Mouse (Mus musculus): ENCODE data around the gene Zfhx2. TPM values are rescaled to one million over a fixed set of nuclear protein-coding genes. Genes with fewer than 3 reads are reported as not detected.

Gene Zfhx2
- total RNA-seq, 2 experiments from 2014 or later: 2.9 to 4.0 TPM

DNA sequence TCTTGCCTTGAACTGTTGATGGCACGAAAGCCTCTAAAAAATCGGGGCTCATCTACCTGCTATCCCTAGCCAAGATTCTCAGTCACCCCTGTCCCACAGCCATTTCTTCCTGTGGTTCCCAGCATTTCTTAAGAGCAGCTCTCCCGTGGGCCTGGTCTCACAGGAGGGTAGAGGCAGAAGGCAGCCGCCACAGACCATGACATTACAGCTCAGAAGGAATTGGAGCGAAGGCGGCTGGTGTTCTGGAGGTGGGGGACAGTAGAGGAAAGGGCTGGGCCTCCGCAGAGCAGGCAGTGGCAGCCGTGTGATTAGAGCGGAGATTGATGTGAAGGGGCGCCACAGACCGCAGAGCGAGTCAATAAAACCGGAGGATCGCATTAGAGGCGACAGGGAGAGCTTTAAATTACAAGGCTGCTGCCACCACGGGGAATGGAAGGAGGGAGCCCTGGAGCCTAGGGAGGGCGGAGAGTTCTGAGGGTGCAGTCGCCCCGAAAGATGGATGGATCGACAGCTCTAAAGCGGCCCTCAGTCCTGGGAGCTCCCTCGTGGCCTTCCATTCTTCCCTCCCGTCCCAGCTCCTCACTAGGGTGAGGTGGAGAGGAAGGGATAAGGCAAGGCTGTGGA, 13.6 kb downstream of the Zfhx2 start:
- no peak for DNase-seq (ENCODE audit: low spot score in 2 of 2)

- DNase-seq (ENCODE audit: low spot score in 2 of 2): no peak
Measured at GRCm38 (mm10) chr14:55077481-55078365, 14.4 kb downstream of the Zfhx2 start.

DNA sequence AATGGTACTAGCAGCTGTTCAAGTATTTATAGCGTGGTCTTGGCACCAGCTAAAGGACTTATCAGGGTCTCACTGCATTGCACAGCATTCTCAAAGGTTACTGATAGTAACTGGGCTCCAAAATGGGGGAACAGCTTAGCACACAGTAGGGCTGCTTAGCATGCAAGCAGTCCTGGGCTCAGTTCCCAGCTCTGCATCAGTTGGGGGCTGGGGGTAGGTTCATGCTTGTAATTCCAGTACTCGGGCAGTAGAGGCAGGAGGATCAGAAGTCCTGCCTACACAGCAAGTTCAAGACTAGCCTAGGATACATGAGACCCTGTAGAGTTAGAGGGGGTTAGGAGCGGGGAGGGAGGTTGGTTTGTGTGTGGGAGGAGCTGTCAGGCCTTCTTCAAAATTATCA, 15.2 kb downstream of the Zfhx2 start:
- no peak for DNase-seq (ENCODE audit: low spot score in 2 of 2)

DNA sequence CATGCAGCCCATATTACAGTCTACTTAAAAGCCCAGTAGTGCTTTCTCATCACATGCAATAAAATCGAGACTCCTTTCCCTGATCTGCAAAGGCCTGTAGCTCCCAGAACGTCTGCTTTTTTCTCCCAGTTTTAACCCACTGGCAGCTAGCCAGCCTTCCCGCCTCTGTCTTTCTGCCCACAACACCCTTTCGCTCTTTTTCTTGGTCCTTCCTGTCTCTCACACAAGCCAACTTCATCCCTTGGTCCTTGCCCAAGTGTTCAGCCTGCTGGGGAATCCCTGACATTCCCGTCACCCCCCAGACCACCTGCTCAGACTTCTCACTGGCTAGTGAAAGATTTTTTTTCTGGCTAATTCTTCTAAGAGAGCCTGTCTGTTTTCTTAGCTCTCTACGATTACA, 15.9 kb downstream of the Zfhx2 start:
- DNase-seq (ENCODE audit: low spot score in 2 of 2): peak in 1 of 2 experiments; percentile 67

- no peak for DNase-seq (ENCODE audit: low spot score in 2 of 2)
Measured at GRCm38 (mm10) chr14:55074416-55074815, 17.7 kb downstream of the Zfhx2 start.

DNA sequence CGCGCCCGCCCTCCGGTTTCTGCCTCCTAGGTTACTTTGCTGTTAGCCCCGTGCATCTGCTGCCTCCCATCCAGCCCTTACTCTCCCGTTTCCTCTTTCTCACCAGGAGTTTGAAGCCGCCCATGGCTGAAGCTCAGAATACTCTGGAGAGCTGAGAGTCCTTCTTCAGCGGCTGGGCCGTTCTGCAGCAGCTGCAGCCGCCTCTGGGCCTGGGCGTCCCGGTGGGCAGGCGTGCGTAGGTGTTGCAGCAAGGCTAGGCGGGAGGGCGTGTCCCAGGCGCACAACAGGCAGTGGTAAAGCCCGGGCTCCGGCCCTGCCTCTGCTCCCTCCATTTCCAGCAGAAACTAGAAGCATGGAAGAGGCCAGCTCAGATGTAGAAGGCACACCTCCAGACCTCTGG, 20.4 kb downstream of the Zfhx2 start:
- DNase-seq (ENCODE audit: low spot score in 2 of 2): no peak

DNA sequence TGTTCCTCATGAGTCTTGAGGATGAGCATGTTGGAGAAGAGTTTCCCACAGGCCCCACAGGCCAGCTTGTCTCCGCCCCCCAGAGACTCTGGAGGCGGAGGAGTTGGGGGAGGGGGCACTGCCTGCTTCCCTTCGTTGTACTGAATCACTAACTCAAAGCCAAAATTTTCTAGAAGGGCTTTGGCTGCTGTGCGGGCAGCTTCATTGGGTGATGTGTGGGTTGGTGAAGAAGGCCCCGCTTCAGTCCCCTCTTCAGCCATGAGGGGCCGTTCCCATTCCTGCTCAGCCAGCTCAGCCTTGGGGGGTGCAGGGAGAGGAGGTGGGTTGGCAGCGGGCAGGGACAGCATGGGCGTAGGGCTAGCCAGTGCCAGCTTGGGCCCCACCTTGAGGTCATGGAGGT, 26.1 kb downstream of the Zfhx2 start:
- no peak for DNase-seq (ENCODE audit: low spot score in 2 of 2)

DNA sequence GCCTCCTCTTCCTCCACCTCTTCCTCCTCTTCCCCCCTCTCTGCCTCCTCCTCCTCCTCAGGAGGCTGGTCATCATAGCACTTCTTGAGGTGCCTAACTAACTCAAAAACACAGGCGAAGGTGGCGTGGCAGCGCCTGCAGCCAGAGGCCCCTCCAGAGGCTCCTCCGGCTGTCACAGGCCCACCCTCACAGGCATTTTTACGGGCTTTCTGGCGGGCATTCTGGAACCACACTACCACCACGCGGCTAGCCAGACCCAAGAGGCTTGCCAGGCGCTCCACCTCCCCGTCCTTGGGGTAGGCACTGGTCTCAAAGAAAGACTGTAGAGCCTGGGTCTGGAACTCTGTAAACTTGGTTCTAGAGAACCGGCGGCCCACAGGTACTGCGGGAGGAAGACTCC, 26.7 kb downstream of the Zfhx2 start:
- no peak for DNase-seq (ENCODE audit: low spot score in 2 of 2)

GRCm38 (mm10) chr14:55064481-55065370, 27.4 kb downstream of the Zfhx2 start:
- no peak for DNase-seq (ENCODE audit: low spot score in 2 of 2)

DNA sequence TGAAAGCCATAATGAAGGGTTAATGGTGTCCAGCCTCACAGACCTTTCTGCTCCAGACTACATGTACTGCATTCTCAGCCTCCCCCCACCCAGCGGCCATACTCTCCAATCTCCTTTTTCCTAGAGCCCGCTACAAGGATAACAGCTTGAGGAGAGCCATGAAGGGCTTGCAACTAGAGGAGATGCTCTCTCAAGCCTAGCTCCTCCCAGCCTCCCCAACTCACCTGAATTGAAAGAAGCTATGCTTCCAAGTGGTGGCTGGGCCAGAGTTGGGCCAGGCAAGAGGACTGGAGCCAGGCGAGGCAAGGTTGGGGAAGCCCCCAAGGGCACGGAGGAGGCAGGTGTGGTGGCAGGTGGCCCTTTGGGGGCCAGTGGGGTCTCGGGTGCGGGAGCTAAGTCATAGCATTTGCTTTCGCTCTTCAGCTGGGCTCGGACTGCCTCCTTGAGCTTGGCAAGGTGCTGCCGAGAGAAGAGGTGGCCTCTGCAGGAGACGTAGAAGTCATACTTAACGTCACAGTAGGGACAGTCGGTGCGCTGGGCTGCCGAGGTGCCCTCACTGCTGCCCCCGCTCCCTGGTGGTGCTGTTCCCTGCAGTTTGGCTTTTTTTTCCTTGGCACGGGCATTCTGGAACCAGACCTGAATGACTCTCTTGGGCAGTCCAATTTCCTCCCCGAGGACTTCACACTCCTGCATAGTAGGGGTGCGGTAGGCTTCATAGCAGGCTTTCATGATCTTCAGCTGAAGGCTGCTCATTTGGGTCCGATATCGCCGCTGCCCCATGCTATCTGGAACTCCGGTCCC, 28.3 kb downstream of the Zfhx2 start:
- no peak for DNase-seq (ENCODE audit: low spot score in 2 of 2)

- DNase-seq (ENCODE audit: low spot score in 2 of 2): no peak
Measured at GRCm38 (mm10) chr14:55063117-55063516, 29.0 kb downstream of the Zfhx2 start.

DNA sequence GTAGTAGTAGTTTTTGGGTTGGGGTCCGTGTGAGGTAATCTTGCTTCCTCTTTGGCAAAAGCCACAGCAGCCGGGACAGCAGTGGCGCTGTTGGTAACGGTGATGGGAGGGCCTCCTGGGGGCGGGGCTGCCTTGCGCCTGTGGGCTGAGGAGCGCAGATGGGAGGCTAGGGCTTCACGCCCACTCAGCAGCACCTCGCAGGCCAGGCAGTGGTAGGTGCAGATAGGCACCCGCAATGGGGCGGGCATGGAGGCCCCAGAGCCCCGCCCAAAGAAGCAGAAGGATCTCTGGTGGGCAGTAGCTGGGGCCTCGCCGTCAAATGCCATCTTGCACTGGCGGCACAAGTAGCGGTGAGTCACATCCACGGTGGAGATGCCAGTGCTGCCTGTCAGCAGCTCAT, 29.5 kb downstream of the Zfhx2 start:
- peak in 1 of 2 experiments; percentile 31 for DNase-seq (ENCODE audit: low spot score in 2 of 2)

DNA sequence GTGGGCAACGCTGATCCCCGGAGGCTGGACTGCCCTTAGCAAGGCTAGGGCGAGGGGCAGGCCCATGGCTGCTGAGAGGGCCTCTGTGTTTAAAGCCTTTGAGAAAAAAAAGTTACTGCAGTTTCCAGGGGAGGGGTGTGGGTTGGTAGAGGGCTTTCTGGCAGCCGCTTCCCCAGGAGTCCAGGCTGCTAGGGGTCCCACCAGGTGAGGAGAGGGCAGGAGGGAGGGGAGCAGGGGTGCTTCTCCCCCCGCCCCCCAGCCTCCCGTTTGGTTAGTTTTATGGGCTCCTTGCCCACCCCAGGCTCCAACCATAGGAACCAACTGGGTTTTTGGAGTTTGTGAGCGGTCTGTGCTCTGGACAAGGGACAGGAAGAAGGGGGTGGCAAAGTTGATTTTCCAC, 30.3 kb downstream of the Zfhx2 start:
- no peak for DNase-seq (ENCODE audit: low spot score in 2 of 2)

GRCm38 (mm10) chr14:55059931-55060330, 32.2 kb downstream of the Zfhx2 start:
- no peak for DNase-seq (ENCODE audit: low spot score in 2 of 2)

DNA sequence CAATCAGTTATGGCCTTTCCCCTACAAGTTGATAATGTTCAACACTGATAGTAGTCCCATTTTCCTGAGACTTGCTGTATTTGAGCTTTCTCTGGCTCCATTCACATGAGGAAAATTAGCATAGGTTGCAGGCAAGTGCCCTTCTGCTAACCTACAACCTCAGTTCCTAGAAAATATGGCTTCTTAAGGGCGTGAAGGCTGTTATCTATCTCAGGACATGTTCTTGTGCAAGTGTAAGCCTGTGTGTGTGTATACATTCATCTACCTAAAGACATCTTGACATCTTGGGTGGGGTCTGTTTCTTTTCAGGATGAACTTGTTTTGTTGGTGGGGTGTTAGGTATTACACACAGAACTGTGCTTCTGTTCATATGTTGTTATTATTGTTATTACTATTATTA, 33.1 kb downstream of the Zfhx2 start:
- no peak for DNase-seq (ENCODE audit: low spot score in 2 of 2)

- peak in 1 of 2 experiments; percentile 72 for DNase-seq (ENCODE audit: low spot score in 2 of 2)
Measured at GRCm38 (mm10) chr14:55055167-55055834, 36.8 kb downstream of the Zfhx2 start.

GRCm38 (mm10) chr14:55054191-55054749, 37.9 kb downstream of the Zfhx2 start:
- DNase-seq (ENCODE audit: low spot score in 2 of 2): peak in 1 of 2 experiments; percentile 27

GRCm38 (mm10) chr14:55053708-55054190, 38.4 kb downstream of the Zfhx2 start:
- peak in 1 of 2 experiments; percentile 49 for DNase-seq (ENCODE audit: low spot score in 2 of 2)

DNA sequence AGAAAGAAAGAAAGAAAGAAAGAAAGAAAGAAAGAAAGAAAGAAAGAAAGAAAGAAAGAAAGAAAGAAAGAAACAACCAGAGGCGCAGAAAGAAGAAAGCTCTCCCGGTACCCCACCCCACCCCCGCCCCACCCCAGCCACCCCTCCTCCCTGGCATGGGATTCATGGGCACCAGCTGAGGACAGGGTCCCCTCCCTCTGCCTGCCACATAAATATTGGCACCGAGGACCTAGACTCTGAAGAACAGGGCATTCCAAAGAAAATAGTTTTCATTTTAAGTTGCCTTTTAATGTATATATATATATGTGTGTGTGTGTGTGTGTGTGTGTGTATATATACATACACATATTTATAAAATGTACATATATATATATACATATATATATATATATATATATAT, 39.1 kb downstream of the Zfhx2 start:
- no peak for DNase-seq (ENCODE audit: low spot score in 2 of 2)

- peak in 1 of 2 experiments; percentile 50 for DNase-seq (ENCODE audit: low spot score in 2 of 2)
Measured at GRCm38 (mm10) chr14:55052496-55052895, 39.6 kb downstream of the Zfhx2 start.
